Mouse (Mus musculus): ENCODE results near the gene Aurkb.
"Not testable (repeated sequence)": the region's sequence is repeated elsewhere in the genome, so short reads cannot be mapped to it uniquely, and the experiment has no call there.

Aurkb gene

DNA sequence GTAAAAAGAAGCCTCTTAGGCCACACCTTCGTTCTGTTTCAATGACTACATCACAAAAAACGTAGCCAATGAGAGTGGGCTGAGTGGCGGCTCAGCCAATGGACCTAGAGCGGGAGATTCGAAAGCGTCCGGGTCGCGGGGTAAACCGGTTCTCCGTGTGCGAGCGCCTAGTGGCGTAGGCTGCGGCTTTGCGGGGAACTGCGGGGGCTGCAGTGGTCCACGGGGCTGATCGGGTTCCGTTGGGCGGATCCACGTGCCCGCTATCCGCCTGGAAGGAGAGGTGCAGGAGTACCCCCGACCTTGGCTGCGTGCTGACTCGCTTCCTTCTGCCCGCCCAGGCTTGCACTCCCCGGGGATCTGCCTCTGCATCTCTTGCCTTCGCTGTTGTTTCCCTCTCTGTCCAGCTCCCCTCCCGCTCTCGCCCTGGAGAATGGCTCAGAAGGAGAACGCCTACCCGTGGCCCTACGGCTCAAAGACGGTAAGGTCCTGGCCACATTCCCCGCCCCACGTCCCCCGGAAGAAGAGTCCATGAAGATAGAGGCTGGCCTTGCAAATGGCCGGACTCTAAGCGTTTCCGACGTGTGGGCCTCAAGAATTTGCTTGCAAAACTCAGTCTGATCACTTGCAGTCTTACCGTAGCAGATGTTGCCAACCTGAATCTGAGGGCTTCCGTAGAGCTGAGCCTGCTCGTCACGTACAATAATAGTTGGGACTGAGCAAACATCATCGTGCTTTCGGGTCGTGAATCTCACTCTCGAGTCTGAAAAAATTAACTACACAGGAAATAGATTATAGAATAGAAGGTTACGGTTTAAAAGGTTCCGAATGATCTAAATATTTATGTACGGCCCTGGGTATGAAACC lies at the start of gene Aurkb:
Aurkb (plus strand) TSS at position 117 of the 864 bp plus-strand sequence.
- peak; percentile 71 for DNase-seq (ENCODE audit: low spot score)

DNA sequence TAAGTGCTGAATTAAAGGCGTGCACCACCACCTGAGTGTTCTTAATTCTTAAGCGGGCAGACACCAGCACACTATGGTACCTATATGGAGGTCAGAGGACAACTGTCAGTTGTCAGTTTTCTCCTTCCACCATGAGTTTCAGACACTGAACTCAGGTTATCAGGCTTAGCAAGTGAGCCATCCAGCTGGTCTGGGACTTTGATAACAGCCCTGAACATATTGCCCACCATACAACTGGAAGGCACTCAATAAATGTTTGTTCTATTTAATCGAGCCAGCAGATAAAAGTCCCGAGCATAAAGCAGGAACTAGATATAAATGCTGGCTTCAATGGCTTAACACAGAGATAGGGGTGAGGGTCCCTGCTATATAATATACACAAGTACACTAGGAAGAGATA lies 48.4 kb upstream of the Aurkb start:
- no peak for DNase-seq (ENCODE audit: low spot score)

DNA sequence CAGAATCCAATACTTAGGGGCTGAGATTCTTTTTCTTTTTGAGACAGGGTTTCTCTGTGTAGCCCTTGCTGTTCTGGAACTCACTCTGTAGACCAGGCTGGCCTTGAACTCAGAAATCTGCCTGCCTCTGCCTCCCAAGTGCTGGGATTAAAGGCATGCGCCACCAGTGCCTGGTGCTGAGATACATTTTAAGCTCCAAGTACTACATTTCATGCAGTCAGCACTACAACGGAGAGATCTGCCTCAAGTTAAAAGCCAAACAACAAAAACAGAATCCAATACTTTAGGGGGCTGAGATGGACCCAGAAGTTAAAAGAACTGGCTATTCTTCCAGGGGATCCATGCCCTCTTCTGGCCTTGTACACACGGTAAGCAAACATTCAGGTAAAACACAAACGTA lies 42.7 kb upstream of the Aurkb start:
- DNase-seq (ENCODE audit: low spot score), result not testable (repeated sequence)

DNA sequence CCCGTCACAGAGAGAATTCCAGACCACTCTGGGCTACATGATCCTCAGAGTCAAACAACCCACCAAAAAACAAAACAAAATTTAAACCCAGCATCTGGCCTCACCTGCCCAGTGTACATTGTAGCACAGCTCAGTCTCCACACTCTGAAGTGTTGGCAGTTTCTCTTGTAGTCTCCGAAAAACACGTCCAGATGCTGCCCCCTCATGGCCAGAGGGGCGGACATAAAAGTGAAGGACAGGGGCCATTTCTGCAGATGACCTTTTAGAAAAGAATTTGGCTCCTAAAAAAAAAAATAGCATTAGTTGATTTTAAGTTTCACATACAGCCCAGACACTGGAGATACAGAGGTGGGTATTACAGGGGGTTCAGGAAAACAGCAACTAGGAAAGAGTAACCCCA lies 41.9 kb upstream of the Aurkb start:
- no peak for DNase-seq (ENCODE audit: low spot score)

DNA sequence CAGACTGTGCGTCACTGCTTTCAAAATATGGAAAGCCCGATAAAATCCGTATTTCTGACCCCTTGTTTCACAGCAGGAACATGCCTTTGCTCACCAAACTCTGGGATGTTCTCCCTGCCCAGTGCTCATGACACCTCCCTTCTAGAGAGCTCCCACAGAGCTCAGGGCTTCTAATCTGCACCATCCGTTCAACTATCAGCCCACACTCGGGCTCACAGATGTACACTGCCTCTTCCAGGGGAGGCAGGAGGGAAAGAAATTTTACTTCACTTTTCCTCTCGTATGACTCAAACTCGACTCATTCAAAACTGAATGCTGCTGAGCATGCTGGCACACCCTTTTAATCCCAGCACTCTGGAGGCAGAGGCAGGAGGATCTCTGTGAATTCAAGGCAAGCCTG lies 40.3 kb upstream of the Aurkb start:
- no peak for DNase-seq (ENCODE audit: low spot score)

DNA sequence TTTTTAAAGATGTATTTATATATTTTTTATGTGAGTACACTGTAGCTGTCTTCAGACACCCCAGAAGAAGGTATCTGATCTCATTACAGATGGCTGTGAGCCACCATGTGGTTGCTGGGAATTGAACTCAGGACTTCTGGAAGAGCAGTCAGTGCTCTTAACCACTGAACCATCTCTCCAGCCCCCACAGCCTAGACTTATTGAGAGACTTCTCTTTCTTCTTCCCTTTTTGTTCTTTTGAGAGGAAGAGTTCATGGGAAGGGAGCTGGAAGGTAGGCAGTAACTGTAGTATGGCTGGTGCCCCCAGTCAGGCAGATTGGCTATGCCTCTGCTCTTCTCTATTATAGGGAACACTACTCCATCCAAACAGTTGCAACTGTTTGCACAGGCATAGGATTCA lies 38.9 kb upstream of the Aurkb start:
- DNase-seq (ENCODE audit: low spot score), result not testable (repeated sequence)

DNA sequence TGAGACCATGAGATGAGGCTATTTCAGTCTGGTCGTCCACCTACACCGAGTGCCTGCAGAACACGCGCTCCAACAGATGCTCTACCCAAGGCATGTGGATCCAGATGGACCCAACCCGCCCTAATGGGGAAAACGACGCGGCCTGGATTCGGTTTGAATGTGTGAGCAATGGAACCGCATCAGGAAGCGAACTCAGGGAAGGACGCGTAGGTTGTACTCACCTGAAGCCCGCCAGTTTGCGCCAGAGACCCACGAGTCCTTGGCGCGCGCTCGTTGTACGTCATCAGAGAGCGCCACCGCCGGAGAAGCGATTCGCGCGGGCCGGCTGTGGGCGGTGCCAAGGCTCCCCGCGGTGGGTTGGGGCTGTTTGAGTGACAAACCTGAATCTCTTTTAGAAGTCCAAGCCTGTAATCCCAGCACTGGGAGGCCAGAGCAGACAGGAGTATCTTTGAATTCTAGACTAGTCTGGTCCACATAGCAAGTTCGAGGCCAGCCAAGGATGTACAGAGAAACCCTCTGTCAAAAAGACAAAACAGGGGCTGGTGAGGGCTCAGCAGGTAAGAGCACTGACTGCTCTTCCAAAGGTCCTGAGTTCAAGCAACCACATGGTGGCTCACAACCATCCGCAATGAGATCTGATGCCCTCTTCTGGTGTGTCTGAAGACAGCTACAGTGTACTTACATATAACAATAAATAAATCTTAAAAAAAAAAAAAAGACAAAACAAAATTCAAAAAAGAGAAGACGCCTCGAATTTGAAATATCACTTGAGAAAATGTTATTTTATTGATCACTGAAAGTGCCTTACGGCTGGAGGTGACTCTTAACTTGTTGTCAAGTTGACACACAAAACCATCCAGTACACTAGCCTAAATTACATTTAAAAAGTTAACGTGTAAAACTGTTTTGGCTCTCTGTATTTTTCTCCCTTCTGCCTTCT lies 37.0 kb upstream of the Aurkb start, which contains the start of gene Pfas:
Pfas (minus strand) TSS at position 279 of the 940 bp plus-strand sequence.
- peak; percentile 93 for DNase-seq (ENCODE audit: low spot score)

DNA sequence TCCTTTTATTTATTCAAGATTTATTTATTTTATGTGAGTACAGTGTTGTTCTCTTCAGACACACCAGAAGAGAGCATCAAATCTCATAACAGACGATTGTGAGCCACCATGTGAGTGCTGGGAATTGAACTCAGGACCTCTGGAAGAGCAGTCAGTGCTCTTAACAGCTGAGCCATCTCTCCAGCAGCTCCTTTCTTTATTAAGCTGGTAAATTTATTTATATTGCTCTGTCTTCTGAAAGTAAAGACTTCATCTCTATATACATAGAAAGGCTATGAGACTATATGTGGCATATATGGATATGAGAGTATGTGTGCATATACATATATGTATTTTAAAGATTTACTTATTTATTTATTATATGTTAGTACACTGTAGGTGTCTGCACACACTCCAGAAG lies 35.9 kb upstream of the Aurkb start:
- no peak for DNase-seq (ENCODE audit: low spot score)

DNA sequence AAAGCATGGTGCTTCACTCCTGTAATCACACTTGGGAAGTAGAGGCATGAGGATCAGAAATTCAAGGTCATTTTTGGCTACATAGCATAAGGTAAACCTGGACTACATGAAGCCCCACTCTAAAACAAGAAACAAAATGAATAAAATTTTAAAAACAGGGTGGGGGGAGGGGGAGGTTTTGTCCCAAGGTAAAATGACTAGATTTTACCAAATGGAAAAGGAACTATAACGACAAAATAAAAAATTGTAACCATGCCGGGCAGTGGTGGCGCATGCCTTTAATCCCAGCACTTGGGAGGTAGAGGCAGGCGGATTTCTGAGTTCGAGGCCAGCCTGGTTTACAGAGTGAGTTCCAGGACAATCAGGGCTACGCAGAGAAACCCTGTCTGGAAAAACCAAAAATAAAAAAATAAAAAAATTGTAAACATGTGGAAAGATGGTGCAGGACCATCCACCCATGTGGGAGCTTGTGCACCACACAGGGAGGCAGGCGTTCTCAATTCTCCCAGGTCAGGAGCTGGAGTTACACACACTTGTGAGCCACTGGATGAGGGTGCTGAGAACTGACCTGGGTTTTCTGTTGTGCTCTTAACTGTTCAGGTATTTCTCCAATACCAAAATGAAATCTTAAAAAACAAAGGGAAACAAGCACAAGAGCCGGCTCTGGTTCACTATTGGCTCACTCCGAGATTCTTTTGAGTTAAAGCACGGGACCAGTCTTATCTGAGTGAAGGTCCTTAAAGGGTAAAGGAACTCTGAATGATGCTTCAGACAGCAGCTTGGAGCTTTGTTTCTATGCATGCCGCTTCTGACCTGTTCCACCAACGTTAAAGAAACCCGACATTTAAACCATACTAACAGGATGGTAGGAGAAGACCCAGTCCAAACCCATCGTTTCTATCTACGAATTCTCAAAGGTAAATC lies 34.8 kb upstream of the Aurkb start:
- no peak for DNase-seq (ENCODE audit: low spot score)

DNA sequence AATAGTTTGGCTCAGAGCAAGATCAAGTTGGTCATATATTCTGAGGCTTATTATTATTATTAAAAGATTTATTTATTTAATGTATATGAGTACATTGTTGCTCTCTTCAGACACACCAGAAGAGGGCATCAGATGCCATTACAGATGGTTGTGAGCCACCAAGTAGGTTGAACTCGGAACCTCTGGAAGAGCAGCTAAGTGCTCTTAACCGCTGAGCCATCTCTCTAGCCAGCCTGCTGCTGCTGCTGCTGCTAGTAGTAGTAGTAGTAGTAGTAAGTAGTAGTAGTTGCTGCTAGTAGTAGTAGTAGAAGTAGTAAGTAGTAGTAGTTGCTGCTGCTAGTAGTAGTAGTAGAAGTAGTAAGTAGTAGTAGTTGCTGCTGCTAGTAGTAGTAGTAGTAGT lies 34.0 kb upstream of the Aurkb start:
- not testable (repeated sequence) for DNase-seq (ENCODE audit: low spot score)

DNA sequence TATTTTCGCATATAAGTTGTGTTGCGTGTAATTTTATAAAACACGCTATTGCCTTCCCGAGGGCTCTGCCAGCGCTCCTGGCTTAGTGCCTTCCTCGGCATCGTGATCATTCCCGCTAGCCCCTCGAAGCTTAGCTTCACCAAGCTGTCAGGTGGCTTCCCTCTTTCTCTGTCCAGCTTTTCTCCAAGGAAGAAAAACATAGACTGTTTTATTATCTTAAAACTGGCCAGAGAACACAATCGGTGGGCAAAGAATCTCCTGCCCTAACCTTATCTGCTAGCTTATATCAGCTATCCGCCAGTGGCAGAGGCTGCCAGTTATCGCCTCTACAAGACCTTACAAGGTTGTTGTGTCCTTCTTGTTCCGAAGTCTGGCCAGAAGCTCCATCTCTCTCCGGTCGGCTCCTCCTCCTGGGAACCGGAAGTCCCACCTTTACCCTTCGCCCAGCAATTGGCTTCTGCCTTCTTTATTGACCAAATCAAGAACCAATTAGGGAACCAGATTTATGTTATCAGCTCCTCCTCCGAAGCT lies 33.3 kb upstream of the Aurkb start:
- DNase-seq (ENCODE audit: low spot score), result peak; percentile 68

DNA sequence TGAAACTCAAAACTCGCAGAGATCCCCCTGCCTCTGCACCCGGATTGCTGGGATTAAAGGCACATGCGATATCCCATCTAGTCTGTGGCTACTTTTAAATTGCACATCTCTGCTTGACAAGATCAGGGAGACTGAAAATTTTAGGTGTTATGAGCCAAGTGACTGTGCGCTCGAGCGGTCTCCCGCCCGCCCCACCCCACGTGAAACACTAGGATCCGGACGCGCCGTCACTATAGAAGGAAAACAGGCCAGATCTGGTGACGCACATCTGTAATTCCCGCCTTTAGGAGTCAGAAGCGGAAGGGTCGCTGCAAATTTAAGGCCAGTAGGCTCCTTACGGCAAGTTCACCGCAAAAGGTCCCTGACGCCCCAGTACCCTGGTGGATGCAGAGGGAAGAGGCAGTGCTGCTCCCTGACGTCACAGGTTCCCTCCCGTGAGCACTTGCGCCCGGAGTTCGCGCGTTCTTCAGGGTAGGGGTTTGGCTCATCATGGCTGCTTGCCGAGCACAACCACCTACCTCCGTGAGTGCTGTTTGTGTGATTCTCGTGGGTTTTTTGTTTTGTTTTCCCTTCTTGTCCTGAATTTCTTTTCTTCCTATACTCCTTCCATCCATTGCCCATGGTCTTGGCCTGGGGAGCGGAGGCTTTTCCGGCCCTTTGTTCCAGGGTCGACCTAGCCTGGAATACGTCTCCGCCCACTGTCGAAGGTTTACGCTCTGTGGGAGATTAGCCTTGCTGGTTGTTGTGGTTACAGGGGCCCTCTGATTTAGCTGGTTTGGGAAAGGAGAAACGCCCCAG lies 29.6 kb upstream of the Aurkb start, which contains the start of gene Ctc1:
Ctc1 (plus strand) TSS at position 268 of the 798 bp plus-strand sequence.
- DNase-seq (ENCODE audit: low spot score), result peak; percentile 79

DNA sequence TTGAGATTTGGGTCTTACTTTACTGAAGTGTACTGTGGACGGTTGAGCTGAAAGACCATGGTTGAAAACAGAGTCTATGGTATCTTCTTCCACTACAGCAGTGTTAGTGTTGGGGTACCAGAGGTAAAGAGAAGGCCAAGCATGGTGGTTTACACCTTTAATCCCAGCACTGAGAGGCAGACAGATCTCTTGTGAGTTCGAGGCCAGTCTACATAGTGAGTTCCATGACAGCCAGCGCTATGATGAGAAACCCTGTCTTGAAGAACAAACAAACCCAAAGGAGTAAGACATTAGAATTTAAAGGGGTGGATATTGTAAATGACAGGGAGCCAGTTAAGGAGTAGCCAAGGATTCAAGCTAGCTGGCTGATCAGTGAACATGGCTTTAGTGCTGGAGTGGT lies 28.7 kb upstream of the Aurkb start:
- DNase-seq (ENCODE audit: low spot score), result no peak

DNA sequence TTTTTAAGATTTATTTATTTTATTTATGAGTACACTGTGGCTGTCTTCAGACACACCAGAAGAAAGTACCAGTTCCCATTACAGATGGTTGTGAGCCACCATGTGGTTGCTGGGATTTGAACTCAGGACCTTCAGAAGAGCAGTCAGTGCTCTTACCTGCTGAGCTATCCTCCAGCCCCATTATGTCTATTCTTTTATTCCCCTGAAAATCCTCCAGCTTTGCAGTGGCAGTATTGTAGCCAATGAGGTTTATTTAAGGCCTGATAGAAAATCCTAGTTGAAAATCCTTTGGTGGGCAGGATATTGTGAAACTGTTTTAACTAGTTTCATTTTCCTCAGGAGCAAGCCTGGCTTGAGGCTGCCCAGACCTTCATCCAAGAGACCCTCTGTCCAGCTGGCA lies 24.8 kb upstream of the Aurkb start:
- DNase-seq (ENCODE audit: low spot score), result no peak

DNA sequence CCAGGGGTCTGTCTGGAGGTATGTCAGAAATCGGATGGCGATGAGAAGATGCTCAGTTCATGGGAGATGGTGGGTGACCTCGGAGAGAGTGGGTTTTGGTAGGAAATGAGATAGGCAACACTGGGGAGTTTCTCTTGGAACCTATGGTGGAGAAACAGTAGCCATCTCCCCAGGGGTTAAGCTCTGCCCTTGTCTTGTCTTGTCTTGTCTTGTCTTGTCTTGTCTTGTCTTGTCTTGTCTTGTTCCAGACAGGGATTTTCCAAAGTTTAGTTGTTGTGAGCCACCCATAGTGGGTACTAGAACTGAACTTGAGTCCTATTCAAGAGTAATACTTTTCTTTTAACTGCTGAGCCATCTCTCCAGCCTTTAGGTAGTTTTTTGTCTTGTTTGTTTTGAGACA lies 18.9 kb upstream of the Aurkb start:
- no peak for DNase-seq (ENCODE audit: low spot score)

DNA sequence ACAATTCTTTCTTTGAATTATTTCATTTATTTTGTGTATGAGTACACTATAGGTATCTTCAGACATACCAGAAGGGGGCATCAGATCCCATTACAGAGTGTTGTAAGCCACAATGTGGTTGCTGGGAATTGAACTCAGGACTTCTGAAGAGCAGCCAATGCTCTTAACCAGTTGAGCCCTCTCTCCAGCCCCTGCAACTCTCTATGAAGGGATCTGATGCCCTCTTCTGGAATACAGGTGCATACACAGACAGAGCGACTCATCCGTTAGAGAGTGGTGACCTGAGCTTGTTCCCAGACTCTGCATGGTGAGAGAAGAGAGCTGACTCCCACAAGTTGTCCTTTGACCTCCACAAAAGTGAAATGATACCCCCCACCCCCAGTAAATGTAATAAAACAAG lies 16.6 kb upstream of the Aurkb start:
- no peak for DNase-seq (ENCODE audit: low spot score)

DNA sequence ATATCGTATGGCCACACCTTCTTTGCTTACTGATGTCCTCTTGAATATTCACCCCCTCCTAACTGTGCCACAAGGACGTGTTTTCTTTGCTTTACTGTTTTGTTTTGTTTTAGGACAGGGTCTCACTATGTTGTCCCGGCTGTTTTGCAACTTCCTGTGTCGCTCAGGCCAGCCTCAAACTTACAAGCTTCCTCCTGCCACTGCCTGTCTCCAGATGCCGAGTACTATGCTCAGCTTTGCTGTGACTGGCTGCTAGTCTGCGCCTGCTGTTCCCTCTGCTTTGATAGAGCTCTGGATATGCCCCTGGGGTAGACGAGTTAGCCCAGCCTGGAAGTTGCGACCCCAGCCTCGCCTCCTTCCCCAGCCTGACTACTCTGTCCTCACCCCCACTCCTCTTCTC lies 11.9 kb upstream of the Aurkb start:
- DNase-seq (ENCODE audit: low spot score), result no peak

DNA sequence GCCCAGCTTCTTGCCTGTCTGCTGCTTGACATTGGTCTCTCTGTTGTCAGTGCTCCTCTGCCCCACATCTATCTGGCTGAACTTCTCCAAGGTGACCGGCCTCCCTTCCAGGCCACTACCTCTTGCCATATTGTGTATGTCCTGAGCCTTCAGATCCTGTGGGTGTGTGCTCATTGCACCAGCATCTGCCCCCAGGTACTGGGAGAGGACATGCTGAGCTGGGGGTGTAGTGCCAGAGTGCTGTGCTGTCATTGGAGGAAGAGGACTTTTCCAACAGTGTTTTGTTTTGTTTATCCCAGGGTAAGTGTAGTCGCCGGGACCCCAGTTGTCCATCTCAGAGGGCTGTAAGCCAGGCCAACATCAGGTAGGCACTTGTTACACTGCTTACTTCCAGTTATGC lies 10.9 kb upstream of the Aurkb start:
- no peak for DNase-seq (ENCODE audit: low spot score)

DNA sequence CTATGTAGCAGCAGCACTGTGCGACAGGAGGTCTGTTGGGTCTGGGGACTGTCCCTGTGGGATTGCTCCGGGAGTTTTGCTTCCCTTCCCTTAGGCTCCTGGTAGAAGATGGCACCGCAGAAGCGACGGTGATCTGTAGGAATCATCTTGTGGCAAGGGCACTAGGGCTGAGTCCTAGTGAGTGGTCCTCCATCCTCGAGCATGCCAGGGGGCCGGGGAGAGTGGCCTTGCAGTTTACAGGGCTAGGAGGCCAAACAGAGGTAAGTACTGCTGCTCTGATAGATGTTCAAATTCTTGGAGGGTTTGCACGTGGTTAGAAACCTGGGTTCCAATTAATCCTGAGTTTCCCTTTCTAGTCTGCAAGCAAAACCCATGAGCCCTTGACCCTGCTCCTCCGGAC lies 10.0 kb upstream of the Aurkb start:
- DNase-seq (ENCODE audit: low spot score), result no peak

DNA sequence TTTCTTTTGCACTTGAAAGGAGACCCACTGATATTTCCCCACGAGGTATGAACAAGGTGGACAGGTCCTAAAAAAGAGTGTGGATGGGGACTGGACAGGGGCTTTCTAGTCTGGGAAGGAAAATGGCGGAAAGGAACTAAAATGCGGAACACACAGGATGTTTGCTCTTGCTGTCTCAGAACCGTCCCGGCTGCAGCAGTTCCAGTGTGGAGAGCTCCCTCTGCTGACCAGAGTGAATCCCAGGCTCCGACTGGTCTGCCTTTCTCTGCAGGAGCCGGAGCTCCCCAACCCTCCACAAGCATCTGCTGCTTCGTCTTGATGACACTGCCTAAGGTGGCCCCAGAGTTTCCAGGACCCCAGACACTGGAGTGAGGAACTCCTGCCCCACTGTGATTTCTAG lies 9.6 kb upstream of the Aurkb start:
- DNase-seq (ENCODE audit: low spot score), result peak; percentile 71

Data from ovary, postnatal 14 days (tissue).